Mouse (Mus musculus): Measurements from ENCODE around the gene Atg7. TPM values are rescaled to one million over a fixed set of nuclear protein-coding genes. Genes with fewer than 3 reads are reported as not detected.

Atg7 gene
- polyA plus RNA-seq, 1 experiment from 2014 or later = 19.0 TPM

GRCm38 (mm10) chr6:114795706-114796325 is 152.9 kb downstream of the Atg7 start:
- H3K27me3 ChIP-seq = no peaks in the 10 kb centered on the region
- no peak overlapping the region for H3K27ac ChIP-seq
- H3K9ac ChIP-seq = no peak overlapping the region
- WGBS = 84% methylated on average over 7 of the region's 7 CpGs
- no peak overlapping the region for H3K4me2 ChIP-seq (replicated peaks)
- no peak overlapping the region for H3K4me3 ChIP-seq
- H3K9me3 ChIP-seq (replicated peaks) = no peaks in the 10 kb centered on the region
- no peak for ATAC-seq (ENCODE audit: low FRiP score)
- peaks cover 9% of the 10 kb centered on the region; the same call in 1 of the 2 replicates for H3K4me1 ChIP-seq
- no peaks in the 10 kb centered on the region for H3K36me3 ChIP-seq

- Histone ChIP-seq H3K27me3 (no peaks in the 10 kb centered on the region), H3K36me3 (no peaks in the 10 kb centered on the region), H3K9me3 (replicated peaks) (no peaks in the 10 kb centered on the region), H3K4me3 (no peak overlapping the region), H3K4me2 (replicated peaks) (no peak overlapping the region), H3K9ac (no peak overlapping the region), H3K27ac (no peak overlapping the region), H3K4me1 (peaks cover 14% of the 10 kb centered on the region; the same call in 1 of the 2 replicates)
- 87% methylated on average over 5 of the region's 5 CpGs for WGBS
- ATAC-seq (ENCODE audit: low FRiP score) = no peak
Measured at GRCm38 (mm10) chr6:114797901-114798300, 155.0 kb downstream of the Atg7 start.

DNA sequence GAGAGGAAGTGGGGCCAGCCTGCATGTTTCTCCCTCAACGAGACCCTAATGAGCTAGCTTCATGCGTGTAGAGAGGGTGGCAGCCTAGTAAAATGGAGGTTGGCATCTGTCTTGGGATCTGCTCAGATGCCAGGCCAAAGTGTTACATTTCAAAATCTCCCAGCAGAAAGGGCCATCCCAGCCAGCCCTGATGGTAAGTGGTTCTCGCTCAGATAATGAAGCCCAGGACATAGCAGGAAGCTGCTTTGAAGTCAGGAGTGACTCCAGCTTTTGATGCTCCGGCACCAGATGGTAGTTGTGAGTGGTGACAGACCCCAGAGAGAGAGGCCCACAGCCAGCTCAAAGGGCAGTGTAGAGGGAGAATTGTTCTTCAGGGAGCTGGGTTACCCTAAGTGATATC is 155.8 kb downstream of the Atg7 start:
- WGBS = 73% methylated on average over 4 of the region's 4 CpGs
- no peak overlapping the region for H3K9ac ChIP-seq
- no peaks in the 10 kb centered on the region for H3K9me3 ChIP-seq (replicated peaks)
- no peaks in the 10 kb centered on the region for H3K36me3 ChIP-seq
- H3K4me3 ChIP-seq = no peak overlapping the region
- H3K27ac ChIP-seq = no peak overlapping the region
- H3K4me1 ChIP-seq = peaks cover 19% of the 10 kb centered on the region
- H3K27me3 ChIP-seq = no peaks in the 10 kb centered on the region
- no peak for ATAC-seq (ENCODE audit: low FRiP score)
- no peak overlapping the region for H3K4me2 ChIP-seq (replicated peaks)

DNA sequence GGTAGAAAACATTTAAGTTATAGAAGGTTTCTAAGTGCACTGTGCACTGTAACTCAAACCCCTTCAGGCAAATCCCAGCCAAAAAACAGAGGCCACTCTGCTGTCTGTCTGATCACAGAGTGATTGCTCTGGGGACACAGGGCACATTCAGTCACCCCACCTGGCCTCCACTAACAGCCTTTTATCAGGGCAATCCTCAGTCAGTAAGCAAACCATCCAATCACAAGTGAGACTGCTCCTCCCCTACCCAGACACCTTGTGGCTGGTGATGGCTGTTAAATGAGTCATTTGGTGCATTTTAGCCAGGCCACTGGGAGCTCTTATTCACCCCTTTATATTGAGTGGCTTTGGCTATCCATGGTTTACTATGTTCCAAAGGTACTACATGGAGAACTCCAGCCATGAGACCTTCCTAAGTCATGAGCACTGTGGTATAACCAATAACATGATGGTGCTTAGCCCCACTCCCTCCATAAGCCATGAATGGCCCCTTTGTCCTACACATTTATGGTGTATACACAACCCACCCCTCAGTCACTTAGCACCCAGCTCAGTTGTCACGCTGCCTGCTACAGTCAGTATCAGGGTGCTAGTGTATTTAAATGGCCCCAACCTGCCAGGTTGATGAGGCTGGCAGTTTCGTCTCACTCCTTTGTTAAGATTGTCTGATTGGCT is 157.5 kb downstream of the Atg7 start:
- H3K9ac ChIP-seq = no peak overlapping the region
- WGBS = 64% methylated on average over 2 of the region's 2 CpGs
- no peak overlapping the region for H3K4me3 ChIP-seq
- H3K4me2 ChIP-seq (replicated peaks) = no peak overlapping the region
- H3K27ac ChIP-seq = no peak overlapping the region
- ATAC-seq (ENCODE audit: low FRiP score) = no peak
- H3K36me3 ChIP-seq = no peaks in the 10 kb centered on the region
- H3K4me1 ChIP-seq = peaks cover 34% of the 10 kb centered on the region
- H3K27me3 ChIP-seq = no peaks in the 10 kb centered on the region
- no peaks in the 10 kb centered on the region for H3K9me3 ChIP-seq (replicated peaks)

DNA sequence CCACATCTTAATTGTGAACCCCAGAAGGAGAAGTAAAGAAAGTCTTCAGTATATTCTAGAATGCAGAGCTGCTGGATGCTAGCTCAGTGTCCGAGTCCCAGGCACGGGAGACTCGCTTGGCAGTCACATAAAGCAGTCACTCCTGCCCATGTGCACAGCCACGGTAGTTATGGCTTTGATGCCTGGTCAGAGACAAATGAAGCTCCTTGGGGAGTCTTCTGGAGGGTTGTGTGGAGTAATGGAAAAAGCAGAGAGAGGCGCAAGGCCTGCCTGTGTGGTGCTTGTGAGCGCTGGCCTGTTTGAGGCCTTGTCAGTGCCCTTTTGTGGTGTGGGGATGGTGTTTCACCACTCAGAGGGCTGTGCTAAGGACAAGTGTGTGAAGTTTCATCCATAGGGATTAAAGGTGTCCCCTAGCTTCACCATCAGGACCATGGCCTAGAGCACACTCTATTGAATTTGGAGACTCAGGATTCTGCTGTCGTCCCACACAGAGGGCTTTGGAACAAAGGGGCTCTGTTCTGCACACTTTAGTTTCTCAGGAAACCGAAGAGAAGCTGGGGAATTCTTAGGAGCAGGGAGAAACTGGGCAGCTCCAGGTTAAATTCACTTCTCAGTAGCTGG is 161.1 kb downstream of the Atg7 start:
- Histone ChIP-seq H3K4me2 (replicated peaks) (no peak overlapping the region), H3K9me3 (replicated peaks) (no peaks in the 10 kb centered on the region), H3K4me1 (peaks cover 33% of the 10 kb centered on the region), H3K36me3 (no peaks in the 10 kb centered on the region), H3K27ac (peak overlapping the region; percentile 72), H3K27me3 (no peaks in the 10 kb centered on the region), H3K9ac (no peak overlapping the region), H3K4me3 (no peak overlapping the region)
- WGBS = 29% methylated on average over 8 of the region's 8 CpGs
- peak; percentile 43 for ATAC-seq (ENCODE audit: low FRiP score)

DNA sequence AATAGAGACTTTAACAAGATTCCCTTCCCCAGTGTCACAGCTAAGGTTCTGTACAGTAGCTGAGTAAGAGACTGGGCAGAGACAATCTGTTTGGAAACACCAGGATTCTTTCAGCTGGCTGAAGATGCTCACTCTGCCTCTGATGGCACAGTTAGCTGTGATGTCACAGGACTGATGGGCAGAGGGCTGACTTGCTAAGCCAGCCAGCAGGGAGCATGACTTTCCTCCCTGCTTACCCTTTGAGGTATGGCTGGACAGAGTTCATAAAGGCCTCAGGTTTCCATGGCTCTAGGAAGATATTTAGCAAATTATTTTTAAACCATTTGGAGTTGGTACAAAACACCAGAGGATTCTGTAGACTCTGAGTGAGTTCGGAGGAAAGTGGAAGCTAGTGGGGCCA is 162.0 kb downstream of the Atg7 start:
- H3K9ac ChIP-seq = no peak overlapping the region
- H3K4me2 ChIP-seq (replicated peaks) = no peak overlapping the region
- H3K9me3 ChIP-seq (replicated peaks) = no peaks in the 10 kb centered on the region
- H3K4me1 ChIP-seq = peaks cover 33% of the 10 kb centered on the region
- no peaks in the 10 kb centered on the region for H3K27me3 ChIP-seq
- no peak overlapping the region for H3K4me3 ChIP-seq
- ATAC-seq (ENCODE audit: low FRiP score) = no peak
- 53% methylated on average over 1 of the region's 1 CpGs for WGBS
- peak overlapping the region; percentile 72 for H3K27ac ChIP-seq
- H3K36me3 ChIP-seq = no peaks in the 10 kb centered on the region

- ATAC-seq (ENCODE audit: low FRiP score) = no peak
- H3K9ac ChIP-seq = no peak overlapping the region
- H3K27ac ChIP-seq = no peak overlapping the region
- no peaks in the 10 kb centered on the region for H3K27me3 ChIP-seq
- no peaks in the 10 kb centered on the region for H3K36me3 ChIP-seq
- peaks cover 27% of the 10 kb centered on the region for H3K4me1 ChIP-seq
- 94% methylated on average over 4 of the region's 4 CpGs for WGBS
- H3K4me2 ChIP-seq (replicated peaks) = no peak overlapping the region
- H3K4me3 ChIP-seq = no peak overlapping the region
- H3K9me3 ChIP-seq (replicated peaks) = no peaks in the 10 kb centered on the region
Measured at GRCm38 (mm10) chr6:114805927-114806326, 163.0 kb downstream of the Atg7 start.

DNA sequence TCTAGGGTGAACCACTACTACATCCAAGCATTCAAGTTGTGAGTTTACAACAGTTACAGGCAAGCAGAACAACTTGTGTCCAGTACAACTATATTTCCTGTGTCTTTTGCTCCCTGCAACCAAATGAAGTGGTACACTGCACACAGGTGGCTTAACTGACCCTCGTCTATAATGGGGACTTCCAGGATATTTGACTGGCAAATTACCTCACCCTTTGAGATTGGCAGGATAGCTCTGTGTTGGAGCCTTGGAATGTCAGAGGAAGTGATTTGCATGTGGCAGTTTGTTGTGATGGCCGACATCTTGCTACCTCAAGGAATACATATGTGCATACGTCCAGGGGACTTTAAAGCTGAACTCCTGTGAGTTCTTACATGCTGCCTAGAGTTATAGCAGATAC is 164.6 kb downstream of the Atg7 start:
- peaks cover 25% of the 10 kb centered on the region for H3K4me1 ChIP-seq
- 78% methylated on average over 3 of the region's 3 CpGs for WGBS
- no peak overlapping the region for H3K4me3 ChIP-seq
- no peaks in the 10 kb centered on the region for H3K27me3 ChIP-seq
- no peak for ATAC-seq (ENCODE audit: low FRiP score)
- no peak overlapping the region for H3K9ac ChIP-seq
- H3K36me3 ChIP-seq = no peaks in the 10 kb centered on the region
- H3K9me3 ChIP-seq (replicated peaks) = no peaks in the 10 kb centered on the region
- no peak overlapping the region for H3K27ac ChIP-seq
- H3K4me2 ChIP-seq (replicated peaks) = no peak overlapping the region

- peaks cover 15% of the 10 kb centered on the region for H3K4me1 ChIP-seq
- no peak overlapping the region for H3K4me2 ChIP-seq (replicated peaks)
- no peak overlapping the region for H3K27ac ChIP-seq
- no peaks in the 10 kb centered on the region for H3K9me3 ChIP-seq (replicated peaks)
- ATAC-seq (ENCODE audit: low FRiP score) = no peak
- H3K36me3 ChIP-seq = no peaks in the 10 kb centered on the region
- no peaks in the 10 kb centered on the region for H3K27me3 ChIP-seq
- WGBS = 91% methylated on average over 3 of the region's 3 CpGs
- H3K4me3 ChIP-seq = no peak overlapping the region
- no peak overlapping the region for H3K9ac ChIP-seq
Measured at GRCm38 (mm10) chr6:114808654-114809430, 165.9 kb downstream of the Atg7 start.

- ATAC-seq (ENCODE audit: low FRiP score) = no peak
- no peak overlapping the region for H3K4me2 ChIP-seq (replicated peaks)
- no peaks in the 10 kb centered on the region for H3K27me3 ChIP-seq
- H3K36me3 ChIP-seq = no peaks in the 10 kb centered on the region
- H3K4me3 ChIP-seq = no peak overlapping the region
- no peak overlapping the region for H3K27ac ChIP-seq
- H3K9ac ChIP-seq = no peak overlapping the region
- no peaks in the 10 kb centered on the region for H3K9me3 ChIP-seq (replicated peaks)
- 70% methylated on average over 1 of the region's 1 CpGs for WGBS
- peaks cover 9% of the 10 kb centered on the region for H3K4me1 ChIP-seq
Measured at GRCm38 (mm10) chr6:114809431-114809811, 166.5 kb downstream of the Atg7 start.

DNA sequence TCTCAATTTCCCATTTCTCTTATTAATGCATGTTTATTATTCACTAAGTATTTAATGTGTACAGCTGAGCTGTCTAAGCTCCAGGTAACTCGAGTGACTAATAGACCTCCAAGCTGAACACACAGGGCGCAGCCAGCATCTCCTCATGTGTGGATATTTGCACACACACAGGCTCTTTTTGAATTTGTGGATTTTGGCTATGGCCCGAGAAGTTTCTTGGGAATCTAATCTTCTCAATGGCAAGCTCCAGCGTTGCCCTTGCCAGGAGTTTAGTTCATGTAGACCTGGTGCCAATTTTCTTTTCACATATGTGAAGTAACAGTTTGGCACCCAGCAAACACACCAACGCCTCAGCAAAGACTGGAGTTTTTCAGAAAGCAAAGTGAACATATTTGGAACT is 169.4 kb downstream of the Atg7 start:
- 90% methylated on average over 5 of the region's 5 CpGs for WGBS
- no peak overlapping the region for H3K4me3 ChIP-seq
- no peak overlapping the region for H3K4me2 ChIP-seq (replicated peaks)
- no peak for ATAC-seq (ENCODE audit: low FRiP score)
- H3K9ac ChIP-seq = no peak overlapping the region
- H3K27me3 ChIP-seq = no peaks in the 10 kb centered on the region
- H3K27ac ChIP-seq = no peak overlapping the region
- H3K4me1 ChIP-seq = no peaks in the 10 kb centered on the region
- H3K9me3 ChIP-seq (replicated peaks) = no peaks in the 10 kb centered on the region
- no peaks in the 10 kb centered on the region for H3K36me3 ChIP-seq

- no peak for ATAC-seq (ENCODE audit: low FRiP score)
- no peaks in the 10 kb centered on the region for H3K27me3 ChIP-seq
- H3K4me3 ChIP-seq = no peak overlapping the region
- WGBS = 87% methylated on average over 4 of the region's 4 CpGs
- no peak overlapping the region for H3K9ac ChIP-seq
- H3K4me1 ChIP-seq = 0 out of 2 replicates have a peak, but pooled peaks cover 1% of the 10 kb centered on the region
- H3K9me3 ChIP-seq (replicated peaks) = no peaks in the 10 kb centered on the region
- H3K36me3 ChIP-seq = no peaks in the 10 kb centered on the region
- no peak overlapping the region for H3K27ac ChIP-seq
- H3K4me2 ChIP-seq (replicated peaks) = no peak overlapping the region
Measured at GRCm38 (mm10) chr6:114812779-114813178, 169.9 kb downstream of the Atg7 start.

Data from hindbrain, embryonic 12.5 days (tissue).